Mouse (Mus musculus): ENCODE results near the gene Tmtc1.

The Tmtc1 gene

GRCm38 (mm10) chr6:148367094-148367539, 77.1 kb downstream of the Tmtc1 start:
- DNase-seq: no peak

GRCm38 (mm10) chr6:148366629-148367028, 77.6 kb downstream of the Tmtc1 start:
- no peak for DNase-seq

GRCm38 (mm10) chr6:148363162-148363561, 81.0 kb downstream of the Tmtc1 start:
- DNase-seq: no peak

GRCm38 (mm10) chr6:148362475-148362874, 81.7 kb downstream of the Tmtc1 start:
- no peak for DNase-seq

- no peak for DNase-seq
Observed at GRCm38 (mm10) chr6:148359348-148359905, 84.8 kb downstream of the Tmtc1 start.

GRCm38 (mm10) chr6:148358580-148359246, 85.5 kb downstream of the Tmtc1 start:
- DNase-seq: no peak

GRCm38 (mm10) chr6:148356141-148356540, 88.0 kb downstream of the Tmtc1 start:
- DNase-seq: no peak

GRCm38 (mm10) chr6:148354509-148355474, 89.4 kb downstream of the Tmtc1 start:
- DNase-seq: peak; percentile 32 to 50

GRCm38 (mm10) chr6:148354151-148354508, 90.1 kb downstream of the Tmtc1 start:
- no peak for DNase-seq

GRCm38 (mm10) chr6:148345001-148345400, 99.2 kb downstream of the Tmtc1 start:
- DNase-seq: no peak

GRCm38 (mm10) chr6:148342191-148342590, 102.0 kb downstream of the Tmtc1 start:
- DNase-seq: no peak

- DNase-seq: no peak
Observed at GRCm38 (mm10) chr6:148341765-148342164, 102.4 kb downstream of the Tmtc1 start.

GRCm38 (mm10) chr6:148338326-148338957, 105.7 kb downstream of the Tmtc1 start:
- DNase-seq: no peak

GRCm38 (mm10) chr6:148336290-148336955, 107.8 kb downstream of the Tmtc1 start:
- DNase-seq: no peak

GRCm38 (mm10) chr6:148331916-148332315, 112.3 kb downstream of the Tmtc1 start:
- no peak for DNase-seq

GRCm38 (mm10) chr6:148329976-148330375, 114.2 kb downstream of the Tmtc1 start:
- no peak for DNase-seq

GRCm38 (mm10) chr6:148328928-148329327, 115.3 kb downstream of the Tmtc1 start:
- DNase-seq: no peak

- DNase-seq: no peak
Observed at GRCm38 (mm10) chr6:148328130-148328529, 116.1 kb downstream of the Tmtc1 start.

GRCm38 (mm10) chr6:148318736-148319135, 125.5 kb downstream of the Tmtc1 start:
- peak in 1 of 2 experiments; percentile 2 for DNase-seq

- no peak for DNase-seq
Observed at GRCm38 (mm10) chr6:148315571-148316080, 128.6 kb downstream of the Tmtc1 start.

- DNase-seq: no peak
Observed at GRCm38 (mm10) chr6:148315106-148315505, 129.1 kb downstream of the Tmtc1 start.

- DNase-seq: no peak
Observed at GRCm38 (mm10) chr6:148310981-148311380, 133.2 kb downstream of the Tmtc1 start.

All from lung, adult 18-20 months (tissue).